Mouse (Mus musculus) kidney, postnatal 25 days (tissue): ENCODE results near the gene Igf1r.
A peak's percentile ranks its signal among the peaks of the same experiment; 100 is the strongest.
"Not testable (repeated sequence)": the region's sequence is repeated elsewhere in the genome, so short reads cannot be mapped to it uniquely, and the experiment has no call there.

Experiments used
- DNase-seq, 2 experiments: peaks; one replicate each; pipeline ENCODE4 v3.0.0; 2021; ENCODE audit warnings: mixed read lengths in 2 of 2

Igf1r gene

GRCm38 (mm10) chr7:68275838-68276731 is 323.5 kb downstream of the Igf1r start:
- peak; percentile 60 to 80 for DNase-seq

GRCm38 (mm10) chr7:68277054-68277896 is 324.6 kb downstream of the Igf1r start:
- DNase-seq, result peak in 1 of 2 experiments; percentile 28

- no peak for DNase-seq
These were observed 325.3 kb downstream of the Igf1r start for GRCm38 (mm10) chr7:68277897-68278270.

DNA sequence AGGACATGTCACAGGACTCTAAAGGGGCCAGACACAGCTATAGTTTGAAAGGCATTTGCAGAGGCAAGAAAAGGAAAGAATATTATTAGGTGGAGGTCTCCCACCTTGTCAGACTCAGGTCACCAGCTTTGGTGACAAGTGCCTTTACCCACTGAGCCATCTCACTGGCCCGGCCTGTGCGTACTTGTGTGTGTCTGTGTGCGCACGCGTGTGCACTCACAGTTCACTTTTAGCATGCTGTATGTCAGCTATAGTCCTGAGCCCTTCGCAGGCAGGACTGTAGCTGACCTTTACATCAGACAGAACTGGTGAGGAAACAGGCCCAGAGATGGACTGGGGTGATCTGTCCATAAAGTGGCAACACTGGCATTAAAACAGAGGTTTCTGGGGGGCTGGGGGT is 325.8 kb downstream of the Igf1r start:
- DNase-seq, result peak in 1 of 2 experiments; percentile 19

- peak in 1 of 2 experiments; percentile 13 for DNase-seq
These were observed 326.3 kb downstream of the Igf1r start for GRCm38 (mm10) chr7:68278908-68279307.

GRCm38 (mm10) chr7:68279481-68279880 is 326.9 kb downstream of the Igf1r start:
- peak in 1 of 2 experiments; percentile 20 for DNase-seq

DNA sequence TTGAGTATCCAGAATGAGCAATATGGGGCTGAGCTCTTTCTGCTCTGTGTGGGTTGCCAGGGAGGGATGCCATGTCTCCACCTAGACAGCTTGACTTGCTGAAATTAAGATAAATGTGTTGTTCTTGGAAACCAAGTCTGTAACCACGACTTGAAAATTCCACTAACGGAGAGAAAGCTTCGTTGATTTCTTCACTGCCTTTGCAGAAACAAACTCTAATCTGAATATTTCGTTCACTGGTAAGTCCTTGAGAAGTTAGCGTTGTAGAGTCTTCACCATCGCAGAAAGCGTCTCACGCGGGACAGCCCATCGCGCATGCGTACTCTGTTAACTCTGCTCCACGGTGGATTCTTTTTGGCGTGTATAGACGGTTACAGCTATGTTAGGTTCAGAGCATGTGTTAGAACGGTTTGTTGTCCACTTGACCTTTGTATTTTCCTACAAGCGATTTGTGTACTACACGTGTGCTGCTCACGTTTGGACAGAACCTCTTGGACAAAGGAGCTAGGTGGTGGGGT is 327.8 kb downstream of the Igf1r start:
- DNase-seq, result no peak

- DNase-seq, result no peak
These were observed 328.7 kb downstream of the Igf1r start for GRCm38 (mm10) chr7:68281341-68281740.

DNA sequence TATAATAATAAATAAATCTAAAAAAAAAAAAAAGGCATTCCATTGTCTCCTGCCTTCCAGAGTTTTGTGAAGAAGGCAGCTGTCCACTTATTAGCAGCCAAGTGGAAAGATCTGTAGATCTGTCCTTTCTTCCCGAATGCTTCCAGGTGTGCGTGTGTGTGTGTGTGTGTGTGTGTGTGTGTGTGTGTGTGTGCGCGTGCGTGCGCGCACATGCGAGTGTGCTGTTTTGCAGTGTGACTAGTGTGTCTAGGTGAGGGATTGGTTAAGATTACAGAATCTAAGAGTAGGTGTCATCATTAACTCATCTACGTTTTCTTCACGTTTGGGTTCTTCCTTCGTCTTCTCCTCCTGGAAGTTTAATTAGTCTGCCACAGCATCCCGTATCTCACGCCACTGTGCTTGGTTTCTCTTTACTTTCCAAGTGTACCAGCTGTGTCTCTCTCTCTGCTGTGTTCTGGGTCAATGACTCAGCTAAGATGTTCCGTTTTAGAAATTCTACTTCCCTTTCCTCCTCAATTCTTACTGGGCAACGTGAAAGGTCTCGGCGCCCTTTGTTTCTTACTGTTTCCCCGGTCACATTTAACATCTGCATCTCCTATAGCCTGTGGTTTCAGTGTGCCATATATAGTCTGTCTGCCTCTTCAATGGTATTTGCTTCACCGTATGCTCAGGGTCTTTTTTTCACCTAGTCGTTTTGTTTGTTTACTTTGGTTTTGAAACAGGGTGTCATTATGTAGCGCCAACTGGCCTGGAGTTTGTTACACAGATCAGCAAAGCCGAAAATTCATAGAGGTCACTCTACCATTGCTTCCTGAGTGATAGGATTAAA is 329.9 kb downstream of the Igf1r start:
- DNase-seq, result no peak

DNA sequence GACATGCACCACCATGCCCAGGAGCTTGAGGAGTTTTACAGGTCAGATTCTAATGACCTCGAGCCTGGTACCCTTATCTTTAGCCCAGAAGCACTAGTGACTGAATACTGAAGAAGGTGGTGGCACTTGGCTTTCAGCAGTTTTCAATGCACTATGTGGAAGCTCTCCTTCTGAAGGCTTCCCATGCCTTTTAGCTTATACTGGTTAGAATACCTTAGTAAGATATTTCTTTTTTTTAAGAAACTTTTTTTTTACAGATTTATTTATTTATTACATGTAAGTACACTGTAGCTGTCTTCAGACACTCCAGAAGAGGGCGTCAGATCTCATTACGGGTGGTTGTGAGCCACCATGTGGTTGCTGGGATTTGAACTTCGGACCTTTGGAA is 330.5 kb downstream of the Igf1r start:
- DNase-seq, result not testable (repeated sequence)
